Mouse (Mus musculus) forebrain, postnatal 0 days (tissue): Measurements from ENCODE around the gene A330070K13Rik. TPM values are rescaled to one million over a fixed set of nuclear protein-coding genes. Genes with fewer than 3 reads are reported as not detected.

ENCODE experiments used
- ATAC-seq: fragments of 200-750 bp; cut with Nextera tagmentation; 2 replicates; pipeline ENCODE4 v1.8.0; 2017; ENCODE audit warnings: mild to moderate bottlenecking, moderate library complexity
- DNase-seq: peaks from one replicate; pipeline ENCODE4 v3.0.0-alpha.2; 2015
- H3K27ac ChIP-seq: fragments of 300-500 bp; sonication (generic); 2 replicates; pipeline ENCODE4 v1.5.1; 2014; ENCODE audit warnings: low read depth, mild to moderate bottlenecking, antibody characterized with exemption, low read length, moderate library complexity, mixed read lengths
- H3K27me3 ChIP-seq: fragments of 300-500 bp; sonication (generic); 2 replicates; pipeline ENCODE4 v1.6.1; 2014; ENCODE audit warnings: mild to moderate bottlenecking, low read length, mixed read lengths; ENCODE audit not compliant: insufficient read depth
- H3K36me3 ChIP-seq: fragments of 300-500 bp; sonication (generic); 2 replicates; pipeline ENCODE4 v1.6.1; 2014; ENCODE audit warnings: mild to moderate bottlenecking, moderate library complexity; ENCODE audit not compliant: insufficient read depth
- H3K4me1 ChIP-seq: fragments of 300-500 bp; sonication (generic); 2 replicates; pipeline ENCODE4 v1.6.1; 2014; ENCODE audit warnings: antibody characterized with exemption; ENCODE audit not compliant: insufficient read depth
- H3K4me2 ChIP-seq: fragments of 300-500 bp; sonication (generic); 2 replicates; pipeline ENCODE4 v1.6.1; 2014; ENCODE audit warnings: low read depth, mild to moderate bottlenecking, moderate library complexity
- H3K4me3 ChIP-seq: fragments of 300-500 bp; sonication (generic); 2 replicates; pipeline ENCODE4 v1.5.1; 2014; ENCODE audit warnings: low read depth, low read length, mixed read lengths
- H3K9ac ChIP-seq: fragments of 300-500 bp; sonication (generic); 2 replicates; pipeline ENCODE4 v1.6.1; 2014; ENCODE audit warnings: mild to moderate bottlenecking
- H3K9me3 ChIP-seq: fragments of 300-500 bp; sonication (generic); 2 replicates; pipeline ENCODE4 v1.6.1; 2016; ENCODE audit warnings: low read length
- CTCF ChIP-seq: sonication (generic); IDR thresholded peaks from 2 replicates; pipeline ENCODE4 v1.5.1; 2016; ENCODE audit warnings: antibody characterized with exemption, control low read depth, low read depth
- WGBS: fragments of 180-500 bp; shearing (Covaris S2); extraction: QIAGEN DNeasy Blood & Tissue Kit; methylation state at CpG from one replicate; pipeline ENCODE4 v1.1.7; 2014; 5-methylcytosine and 5-hydroxymethylcytosine counted together
- polyA plus RNA-seq: library from polyadenylated mRNA; unstranded; fragments of >200 nt; fragmentation: Nextera tagmentation; extraction: Ambion mirVana; gene quantifications from 2 replicates; pipeline ENCODE4 v1.2.1, GENCODE M21; 2015
- total RNA-seq: library from RNA; depleted of rRNA; stranded (reverse); fragments of >200 nt; gene quantifications from 2 replicates; pipeline ENCODE4 v1.2.3, GENCODE M21; 2014; rRNA removed

Gene A330070K13Rik
- total and polyA plus RNA-seq, 2 experiments from 2014 or later, result 0.27 TPM; not detected in 1

DNA sequence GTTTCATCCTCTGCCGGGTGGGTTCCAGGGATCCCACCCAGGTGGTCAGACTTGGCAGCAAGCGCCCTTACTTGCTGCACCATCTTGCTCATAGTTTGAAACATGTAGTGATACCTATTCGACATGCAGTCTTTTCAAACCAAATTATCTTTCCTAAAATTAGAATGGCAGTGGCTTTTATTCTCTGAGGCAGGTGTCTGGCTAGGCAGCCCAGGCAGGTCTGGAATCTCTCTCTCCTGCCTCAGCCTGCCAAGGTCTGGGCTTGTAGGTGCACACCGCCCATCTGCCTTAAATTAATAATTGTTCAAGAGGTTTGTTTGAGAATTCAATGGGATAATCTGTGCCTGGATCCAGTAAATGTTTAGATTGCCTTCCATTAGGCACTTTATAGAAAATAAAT lies 53.6 kb downstream of the A330070K13Rik start:
- ATAC-seq (no peak), DNase-seq (no peak)
- TF ChIP-seq CTCF, result no peak
- H3K4me1 ChIP-seq, result no peaks in the 10 kb centered on the region
- H3K9me3 ChIP-seq, result no peaks in the 10 kb centered on the region
- 49% methylated on average over 4 of the region's 4 CpGs for WGBS
- no peak overlapping the region for H3K4me3 ChIP-seq
- H3K27me3 ChIP-seq, result no peaks in the 10 kb centered on the region
- H3K9ac ChIP-seq, result no peak overlapping the region
- no peak overlapping the region for H3K4me2 ChIP-seq
- peaks cover 8% of the 10 kb centered on the region for H3K36me3 ChIP-seq
- H3K27ac ChIP-seq, result no peak overlapping the region

DNA sequence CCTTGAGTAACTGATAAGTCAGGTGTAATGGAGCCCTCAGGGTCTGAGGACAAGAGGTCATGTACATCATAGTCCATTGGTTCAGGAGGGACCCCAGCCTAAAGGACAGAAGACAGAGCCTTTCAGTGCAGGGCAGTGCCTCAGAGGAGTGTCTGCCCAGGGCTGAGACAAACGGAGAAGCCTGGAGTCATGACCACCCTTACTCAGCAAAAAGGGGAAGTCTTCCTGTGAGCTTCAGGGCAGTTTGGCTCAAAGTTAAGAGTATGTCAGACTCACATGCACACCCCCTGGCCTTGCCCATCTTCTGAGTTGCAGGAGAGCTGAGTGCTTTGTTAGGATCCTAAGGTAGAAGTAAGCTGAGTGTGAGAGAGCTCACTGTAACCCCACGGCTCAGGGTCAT lies 54.5 kb downstream of the A330070K13Rik start:
- Histone ChIP-seq H3K4me1 (no peaks in the 10 kb centered on the region), H3K9me3 (no peaks in the 10 kb centered on the region), H3K9ac (no peak overlapping the region), H3K4me3 (no peak overlapping the region), H3K27me3 (no peaks in the 10 kb centered on the region), H3K4me2 (no peak overlapping the region), H3K36me3 (peaks cover 4% of the 10 kb centered on the region), H3K27ac (no peak overlapping the region)
- no peak for TF ChIP-seq CTCF
- DNase-seq (no peak), ATAC-seq (no peak)
- 90% methylated on average over 2 of the region's 2 CpGs for whole genome bisulfite sequencing

Other genes starting within 250 kb of the A330070K13Rik start
- 16.7 and 22.4 TPM in 2 replicates for gene Kctd7, start 239.8 kb downstream of the A330070K13Rik start, total RNA-seq
- 7.4 and 10.7 TPM in 2 replicates for gene Kctd7, start 239.8 kb downstream of the A330070K13Rik start, polyA plus RNA-seq
- 23.0 and 26.8 TPM in 2 replicates for gene Rabgef1, start 212.8 kb downstream of the A330070K13Rik start, total RNA-seq
- 23.8 and 32.5 TPM in 2 replicates for gene Rabgef1, start 212.8 kb downstream of the A330070K13Rik start, polyA plus RNA-seq
- gene Tmem248, start 167.6 kb downstream of the A330070K13Rik start, total RNA-seq, result 29.8 and 45.8 TPM in 2 replicates
- 20.6 and 29.1 TPM in 2 replicates for gene Tmem248, start 167.6 kb downstream of the A330070K13Rik start, polyA plus RNA-seq
- gene Sbds, start 129.1 kb downstream of the A330070K13Rik start, total RNA-seq, result 27.2 and 27.8 TPM in 2 replicates
- gene Sbds, start 129.1 kb downstream of the A330070K13Rik start, polyA plus RNA-seq, result 43.7 and 45.2 TPM in 2 replicates
- 18.0 and 19.8 TPM in 2 replicates for gene Tyw1, start 129.0 kb downstream of the A330070K13Rik start, total RNA-seq
- gene Tyw1, start 129.0 kb downstream of the A330070K13Rik start, polyA plus RNA-seq, result 17.8 and 18.5 TPM in 2 replicates
- gene Caln1, start 15.2 kb downstream of the A330070K13Rik start, total RNA-seq, result 48.7 and 57.2 TPM in 2 replicates
- gene Caln1, start 15.2 kb downstream of the A330070K13Rik start, polyA plus RNA-seq, result 32.3 and 58.7 TPM in 2 replicates